Mouse (Mus musculus): ENCODE data around the gene Ipmk.

The Ipmk gene

DNA sequence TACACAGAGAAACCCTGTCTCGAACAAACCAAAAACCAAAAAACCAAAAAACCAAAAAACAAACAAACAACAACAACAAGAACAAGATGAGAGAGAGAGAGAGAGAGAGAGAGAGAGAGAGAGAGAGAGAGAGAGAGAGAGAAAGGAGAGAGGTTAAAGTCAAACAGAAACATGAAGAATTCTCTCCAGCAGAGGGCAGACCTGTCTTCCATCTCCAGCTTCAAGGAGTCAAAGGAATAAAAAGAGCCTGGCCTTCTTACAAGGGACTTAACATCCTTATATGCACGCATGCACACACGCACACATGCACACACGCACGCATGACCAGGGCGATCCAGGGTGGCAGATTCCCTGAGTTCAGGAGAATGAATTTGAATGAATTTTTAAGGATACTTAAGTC, 83.1 kb downstream of the Ipmk start:
- DNase-seq = no peak

DNA sequence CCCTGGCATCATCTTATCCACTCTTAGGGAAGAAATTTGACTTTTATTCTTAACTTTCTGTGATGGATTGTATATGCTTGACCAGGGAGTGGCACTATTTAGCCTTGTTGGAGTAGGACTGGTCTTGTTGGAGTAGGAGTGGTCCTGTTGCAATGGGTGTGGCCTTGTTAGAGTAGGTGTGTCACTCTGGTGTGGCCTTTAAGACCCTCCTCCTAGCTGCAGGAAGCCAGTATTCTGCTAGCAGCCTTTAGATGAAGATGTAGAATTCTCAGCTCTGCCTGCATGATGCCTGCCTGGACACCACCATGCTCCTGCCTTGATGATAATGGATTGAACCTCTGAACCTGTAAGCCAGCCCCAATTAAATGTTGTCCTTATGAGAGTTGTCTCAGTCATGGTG, 95.5 kb downstream of the Ipmk start:
- no peak for DNase-seq

DNA sequence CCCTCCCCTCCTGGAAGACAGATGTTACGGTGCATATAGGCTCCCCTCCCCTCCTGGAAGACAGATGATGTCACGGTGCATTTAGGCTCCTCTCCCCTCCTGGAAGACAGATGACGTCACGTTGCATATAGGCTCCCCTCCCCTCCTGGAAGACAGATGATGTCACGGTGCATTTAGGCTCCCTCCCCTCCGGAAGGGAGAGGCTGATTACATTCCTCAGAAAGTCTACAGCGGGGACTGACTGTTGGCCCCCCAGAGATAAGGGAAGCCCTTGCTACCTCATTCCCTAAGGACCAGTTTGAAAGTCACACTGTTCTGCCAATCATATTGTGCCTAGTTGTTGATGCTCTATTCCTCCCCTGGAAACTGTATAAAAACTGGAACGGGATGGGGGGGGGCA, 100.1 kb downstream of the Ipmk start:
- DNase-seq = no peak

DNA sequence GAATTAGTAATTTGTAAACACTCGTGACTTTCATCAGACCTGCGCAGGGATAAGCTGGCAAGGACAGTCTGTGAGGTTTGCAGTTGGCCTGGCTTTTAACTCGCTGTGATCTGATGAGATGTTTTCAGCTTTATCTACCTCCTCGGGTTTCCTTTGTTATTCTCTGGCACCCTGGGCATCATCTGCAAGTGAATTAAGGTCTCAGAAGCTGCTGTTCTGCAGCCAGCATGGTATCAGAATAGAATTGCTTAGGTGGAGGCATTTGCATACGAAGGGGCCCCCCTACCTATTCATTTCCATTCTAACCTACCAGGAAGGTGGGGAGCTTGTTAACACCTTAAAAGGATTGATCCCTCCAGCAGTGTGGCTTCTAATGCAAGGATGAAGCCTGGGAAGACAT, 100.7 kb downstream of the Ipmk start:
- no peak for DNase-seq

DNA sequence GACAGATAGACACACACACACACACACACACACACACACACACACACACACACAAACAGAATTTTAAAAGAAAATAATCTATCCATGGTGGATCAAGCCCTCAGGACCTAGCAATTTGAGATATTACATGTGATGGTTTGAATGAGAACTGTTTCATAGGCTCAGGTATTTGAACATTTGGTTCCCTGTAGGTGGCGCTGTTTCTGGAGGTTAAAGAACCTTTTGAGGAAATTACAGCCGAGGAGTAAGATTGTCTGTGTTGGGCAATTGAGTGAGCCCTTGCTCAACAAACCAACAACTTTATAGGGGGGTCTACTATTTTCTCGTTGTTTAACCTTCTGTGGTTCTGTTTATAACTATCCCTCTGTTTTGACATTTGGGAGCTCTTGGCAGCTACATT, 107.8 kb downstream of the Ipmk start:
- DNase-seq = no peak

DNA sequence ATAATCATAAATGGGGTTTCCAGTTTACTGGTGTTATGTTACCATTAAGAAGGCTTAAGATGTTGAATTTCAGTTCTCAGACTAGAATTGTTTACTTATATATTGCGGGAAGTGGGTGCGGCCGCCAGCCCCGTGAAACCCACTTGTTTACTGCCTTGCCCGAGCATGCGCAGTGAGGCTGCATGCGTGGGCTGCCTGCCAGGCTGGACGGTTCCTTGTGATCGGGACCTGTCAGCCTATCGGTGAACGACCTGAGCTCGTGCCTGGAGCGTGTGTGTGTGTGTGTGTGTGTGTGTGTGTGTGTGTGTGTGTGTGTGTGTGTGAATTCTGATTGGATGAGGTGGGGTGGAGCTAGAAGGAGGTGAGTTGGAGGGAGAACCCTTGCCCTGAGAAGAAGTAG, 114.8 kb downstream of the Ipmk start:
- peak in 1 of 2 experiments; percentile 1 for DNase-seq

DNA sequence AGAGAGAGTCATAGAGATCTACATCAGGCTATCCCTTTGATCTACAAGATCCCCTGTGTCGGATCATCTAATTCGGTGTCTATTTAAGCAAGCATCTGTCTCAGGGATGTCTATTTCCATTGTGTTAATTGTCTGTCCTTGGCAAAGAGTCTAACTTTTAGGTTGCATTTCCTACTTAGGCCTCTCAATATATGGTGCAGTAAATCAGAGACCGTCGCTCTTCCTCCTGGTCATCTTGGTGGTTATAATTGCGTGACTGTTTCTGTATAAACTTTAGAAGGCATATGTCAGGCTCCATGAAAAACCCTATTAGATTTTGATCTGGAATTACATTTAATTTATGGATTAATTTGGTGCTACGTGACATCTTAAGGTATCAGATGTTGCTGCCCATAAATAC, 116.9 kb downstream of the Ipmk start:
- no peak for DNase-seq

DNA sequence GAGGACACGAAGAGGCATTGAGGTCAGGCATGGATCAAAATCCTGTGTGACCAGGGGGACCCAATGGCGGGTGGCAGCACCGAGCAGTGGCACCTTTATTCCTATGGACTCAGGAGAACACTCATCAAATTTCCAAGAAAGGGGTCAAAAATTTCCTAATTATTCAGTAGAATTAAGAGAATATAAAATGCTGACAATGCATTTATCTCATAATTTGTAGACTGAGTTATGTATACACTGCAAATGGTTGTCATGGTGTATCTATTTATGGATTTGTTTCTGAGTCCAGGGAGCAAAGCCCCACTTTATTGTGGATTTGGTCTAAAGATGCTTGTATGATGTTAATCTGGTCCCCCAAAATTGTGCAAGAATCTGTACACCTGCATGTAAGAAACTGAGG, 120.8 kb downstream of the Ipmk start:
- DNase-seq = no peak

DNA sequence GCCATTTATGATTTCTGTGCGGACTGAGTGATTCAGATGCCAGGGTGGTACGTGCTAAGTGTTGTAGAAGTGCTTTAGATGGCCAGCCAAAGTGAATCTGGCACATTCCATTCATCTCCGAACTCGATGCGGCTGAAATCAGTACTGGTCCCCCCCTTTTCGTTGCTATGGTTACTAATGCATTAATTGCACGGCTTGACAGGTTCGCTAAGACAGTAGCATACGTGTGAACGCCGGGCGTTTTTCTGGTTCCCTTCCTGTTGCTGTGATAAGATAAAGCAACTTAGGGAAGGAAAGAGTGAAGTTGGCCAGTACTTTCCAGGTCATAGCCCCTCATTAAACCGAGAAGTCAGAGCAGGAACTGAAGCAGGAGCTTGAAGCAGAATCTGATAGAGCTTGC, 122.2 kb downstream of the Ipmk start:
- no peak for DNase-seq

DNA sequence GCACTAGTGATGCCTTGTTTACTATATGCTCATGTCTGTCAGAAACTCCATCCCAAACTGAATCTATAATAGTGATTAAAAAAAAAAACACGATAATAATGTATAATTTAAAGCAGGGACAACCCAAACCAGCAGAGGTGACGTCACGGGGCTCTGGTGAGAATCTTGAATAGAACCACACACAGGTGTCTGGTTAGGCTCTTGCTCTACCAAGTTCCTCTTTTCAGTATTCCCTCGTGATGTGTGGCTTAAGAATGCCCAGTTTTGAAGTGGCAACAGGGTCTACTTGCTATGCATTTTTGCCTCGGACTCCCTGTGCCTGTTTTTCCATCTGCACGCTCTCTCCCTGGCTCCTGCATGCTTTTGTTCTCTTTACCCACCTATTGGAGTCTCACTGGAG, 124.5 kb downstream of the Ipmk start:
- DNase-seq = no peak

DNA sequence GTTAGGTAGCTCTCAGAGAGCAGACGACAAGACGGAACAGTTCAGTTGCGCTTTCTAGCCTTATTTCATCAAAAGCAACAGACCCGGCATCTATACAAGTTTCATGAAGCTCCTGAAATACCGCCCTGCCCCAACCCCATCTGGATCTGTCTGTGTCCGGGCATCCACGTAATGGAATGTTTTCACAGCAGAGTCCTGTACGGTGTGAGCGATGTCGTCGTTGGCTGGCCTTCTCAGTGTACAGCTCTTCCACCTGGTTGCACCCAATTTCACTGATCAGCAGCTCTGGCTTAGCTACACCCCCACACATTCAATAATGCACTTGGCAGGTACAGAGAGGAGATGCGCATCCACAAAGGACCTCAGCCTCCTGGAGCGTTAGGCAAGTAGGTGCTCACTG, 126.0 kb downstream of the Ipmk start:
- no peak for DNase-seq

DNA sequence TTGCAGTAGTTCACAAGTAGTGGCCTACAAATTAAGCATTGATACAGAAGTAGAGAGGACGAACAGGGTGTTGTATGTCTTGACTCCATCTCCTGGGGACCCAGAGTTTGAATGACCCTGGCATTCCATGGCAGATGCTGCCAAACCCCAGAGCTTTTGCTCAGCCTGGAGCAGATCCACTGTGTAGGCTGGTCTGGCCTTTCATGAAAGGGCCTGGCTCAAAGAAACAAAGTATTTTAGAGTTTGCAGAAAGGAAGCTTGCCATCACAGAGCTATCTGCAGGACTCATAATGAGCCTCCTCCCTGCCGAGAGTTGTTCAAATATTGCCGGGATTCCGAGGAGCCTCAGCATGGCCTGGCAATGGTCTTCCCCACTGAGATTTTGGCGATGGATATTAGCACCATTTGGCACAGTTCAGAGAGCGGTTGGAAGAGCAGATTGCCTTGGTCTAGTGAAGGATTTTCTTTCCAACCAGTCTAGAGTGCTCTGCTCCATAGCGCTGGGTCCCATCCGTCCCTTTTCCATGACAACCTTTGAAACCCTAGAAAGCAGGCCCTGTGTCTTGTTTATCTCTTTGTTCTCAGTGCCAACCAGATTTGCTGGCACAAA, 129.0 kb downstream of the Ipmk start:
- no peak for DNase-seq

DNA sequence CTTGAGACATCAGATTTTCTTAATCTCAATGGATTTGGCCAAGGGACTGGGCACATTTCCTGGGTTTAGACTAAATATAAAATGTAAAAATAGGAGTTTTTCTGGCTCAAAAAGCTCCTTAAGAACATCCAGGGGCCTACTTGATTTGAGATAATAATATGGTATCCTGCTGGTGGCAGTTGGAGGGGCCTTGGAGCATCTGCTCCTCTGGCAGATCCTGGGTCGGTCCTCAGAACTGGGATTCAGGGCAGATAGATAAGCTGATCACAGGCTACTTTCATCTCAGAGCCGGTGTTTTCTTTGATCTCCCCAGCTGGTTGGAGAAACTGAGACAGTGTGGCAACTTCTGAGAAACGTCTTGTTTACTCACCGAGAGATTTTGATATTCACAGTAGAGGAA, 129.6 kb downstream of the Ipmk start:
- no peak for DNase-seq

DNA sequence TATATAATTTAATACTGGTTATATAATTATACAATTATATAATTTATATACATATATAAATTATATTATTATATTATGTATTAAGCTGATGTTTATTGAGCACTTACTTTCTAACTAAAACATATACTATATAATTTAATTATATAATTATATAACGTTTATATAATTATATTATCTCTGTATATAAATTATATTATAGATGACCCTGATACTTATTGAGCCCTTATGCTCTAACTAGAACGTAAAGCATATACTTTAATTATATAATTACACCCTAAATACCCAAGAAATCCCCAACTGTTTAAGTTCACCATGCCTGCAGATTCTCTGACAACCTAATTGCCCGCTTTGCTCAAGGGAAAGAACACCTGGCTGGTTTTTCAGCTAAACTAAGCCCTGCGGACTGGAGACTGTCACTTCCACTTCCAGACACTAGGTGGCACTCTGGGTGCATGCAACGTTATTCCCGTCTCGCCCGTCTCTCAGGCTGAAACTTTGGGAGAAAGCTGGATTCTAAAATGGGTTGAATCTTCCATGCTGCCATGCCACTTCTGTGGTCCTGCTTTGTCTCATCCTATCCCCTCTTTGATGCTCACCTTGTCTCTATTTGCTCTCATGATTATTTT, 132.2 kb downstream of the Ipmk start:
- DNase-seq = peak; percentile 29 to 34
